Mouse (Mus musculus) kidney, adult 18-20 months (tissue): ENCODE results near the gene Olfr1416.

ENCODE experiments used
- DNase-seq: peaks from one replicate; pipeline ENCODE4 v3.0.0; 2021

Olfr1416 gene

GRCm38 (mm10) chr1:92431420-92431819 lies 53.5 kb downstream of the Olfr1416 start:
- no peak for DNase-seq

- DNase-seq: no peak
These were observed 53.9 kb downstream of the Olfr1416 start for GRCm38 (mm10) chr1:92430991-92431390.
